Mouse (Mus musculus) forebrain, embryonic 14.5 days (tissue): ENCODE data around the gene Zfp652. TPM values are rescaled to one million over a fixed set of nuclear protein-coding genes. Genes with fewer than 3 reads are reported as not detected.
A peak's percentile ranks its signal among the peaks of the same experiment; 100 is the strongest.
"Not testable (repeated sequence)": the region's sequence is repeated elsewhere in the genome, so short reads cannot be mapped to it uniquely, and the experiment has no call there.

Experiments
- ATAC-seq: fragments of 200-750 bp; cut with Nextera tagmentation; 2 replicates; pipeline ENCODE4 v1.8.0; 2017; ENCODE audit warnings: mild to moderate bottlenecking, moderate library complexity
- DNase-seq: peaks from one replicate; pipeline ENCODE4 v3.0.0-alpha.2; 2015; ENCODE audit warnings: low spot score
- H3K27ac ChIP-seq: fragments of 300-500 bp; sonication (generic); 2 replicates; pipeline ENCODE4 v1.5.1; 2014; ENCODE audit warnings: low read depth, mild to moderate bottlenecking, control low read depth, low read length, moderate library complexity
- H3K27me3 ChIP-seq: fragments of 300-500 bp; sonication (generic); replicated peaks from 2 replicates; pipeline ENCODE4 v1.6.1; 2014; ENCODE audit warnings: low read length, control low read depth, mixed read lengths; ENCODE audit not compliant: control insufficient read depth, insufficient read depth
- H3K36me3 ChIP-seq: fragments of 300-500 bp; sonication (generic); 2 replicates; pipeline ENCODE4 v1.6.1; 2014; ENCODE audit warnings: low read length, control low read depth; ENCODE audit not compliant: control insufficient read depth, insufficient read depth
- H3K4me1 ChIP-seq: fragments of 300-500 bp; sonication (generic); 2 replicates; pipeline ENCODE4 v1.6.1; 2014; ENCODE audit warnings: antibody characterized with exemption, low read length, control low read depth; ENCODE audit not compliant: control insufficient read depth, insufficient read depth
- H3K4me2 ChIP-seq: fragments of 300-500 bp; sonication (generic); 2 replicates; pipeline ENCODE4 v1.6.1; 2014; ENCODE audit warnings: mild to moderate bottlenecking, control low read depth, low read length
- H3K4me3 ChIP-seq: fragments of 300-500 bp; sonication (generic); 2 replicates; pipeline ENCODE4 v1.5.1; 2014; ENCODE audit warnings: low read depth, low read length, control low read depth
- H3K9ac ChIP-seq: fragments of 300-500 bp; sonication (generic); 2 replicates; pipeline ENCODE4 v1.6.1; 2014; ENCODE audit warnings: mild to moderate bottlenecking, low read length, control low read depth, moderate library complexity
- H3K9me3 ChIP-seq: fragments of 300-500 bp; sonication (generic); replicated peaks from 2 replicates; pipeline ENCODE4 v1.6.1; 2016; ENCODE audit warnings: low read length, control low read depth, mixed read lengths; ENCODE audit not compliant: control insufficient read depth
- WGBS: fragments of 180-500 bp; shearing (Covaris S2); extraction: QIAGEN DNeasy Blood & Tissue Kit; methylation state at CpG from one replicate; pipeline ENCODE4 v1.1.7; 2014; 5-methylcytosine and 5-hydroxymethylcytosine counted together
- polyA plus RNA-seq: library from polyadenylated mRNA; unstranded; fragments of >200 nt; fragmentation: Nextera tagmentation; extraction: Ambion mirVana; gene quantifications from 2 replicates; pipeline ENCODE4 v1.2.1, GENCODE M21; 2014

Zfp652 gene
- polyA plus RNA-seq, 1 experiment from 2014 or later, result 11.7 TPM

DNA sequence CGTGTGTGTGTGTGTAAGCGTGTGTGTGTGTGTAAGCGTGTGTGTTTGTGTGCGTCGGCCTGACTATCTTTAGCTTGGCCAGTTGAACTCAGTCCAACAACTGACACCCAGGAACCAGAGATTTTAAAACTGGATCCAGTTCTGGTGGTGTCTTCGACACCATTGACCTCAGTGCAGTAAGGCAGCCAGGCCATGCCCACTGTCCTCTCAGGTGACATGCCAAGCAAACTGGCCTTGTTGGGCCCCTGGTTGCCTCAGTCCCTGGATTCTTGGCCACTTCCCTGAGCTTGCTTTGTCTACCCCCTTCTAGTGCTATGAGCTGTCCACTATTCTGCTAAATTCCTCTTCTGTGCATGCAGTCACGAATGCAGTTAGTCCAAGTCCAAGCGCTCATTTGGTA, 148.9 kb downstream of the Zfp652 start:
- H3K4me1 ChIP-seq, result peaks cover 12% of the 10 kb centered on the region
- 94% methylated on average over 8 of the region's 8 CpGs for WGBS
- H3K4me2 ChIP-seq, result no peak overlapping the region
- H3K36me3 ChIP-seq, result no peaks in the 10 kb centered on the region
- no peaks in the 10 kb centered on the region for H3K9me3 ChIP-seq
- H3K27me3 ChIP-seq, result no peaks in the 10 kb centered on the region
- no peak overlapping the region for H3K9ac ChIP-seq
- no peak overlapping the region for H3K27ac ChIP-seq
- no peak overlapping the region for H3K4me3 ChIP-seq
- ATAC-seq (no peak), DNase-seq (no peak)

DNA sequence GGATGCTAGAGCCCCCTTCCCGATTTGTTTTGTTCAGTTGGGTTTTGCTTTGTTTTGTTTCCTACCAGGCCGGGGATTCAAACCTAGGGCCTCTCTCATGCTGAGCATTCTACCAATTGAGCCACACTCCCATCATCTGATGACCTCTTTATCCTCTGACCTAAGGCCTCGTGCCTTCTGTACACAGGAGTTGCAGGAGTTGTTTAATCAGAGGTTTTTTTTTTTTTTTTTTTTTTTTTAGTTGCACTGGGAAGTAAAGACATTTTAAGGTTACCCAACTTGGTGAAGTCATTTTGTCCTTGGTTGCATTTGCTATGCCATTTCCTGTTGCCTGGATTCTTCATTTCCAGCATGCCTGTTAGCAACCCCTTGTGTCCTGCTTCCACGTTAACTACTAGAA, 157.0 kb downstream of the Zfp652 start:
- Histone ChIP-seq H3K27me3 (no peaks in the 10 kb centered on the region), H3K4me1 (no peaks in the 10 kb centered on the region), H3K4me2 (no peak overlapping the region), H3K27ac (no peak overlapping the region), H3K4me3 (no peak overlapping the region), H3K36me3 (no peaks in the 10 kb centered on the region), H3K9me3 (no peaks in the 10 kb centered on the region), H3K9ac (no peak overlapping the region)
- no peak for ATAC-seq
- WGBS, result 87% methylated on average over 4 of the region's 4 CpGs
- no peak for DNase-seq

DNA sequence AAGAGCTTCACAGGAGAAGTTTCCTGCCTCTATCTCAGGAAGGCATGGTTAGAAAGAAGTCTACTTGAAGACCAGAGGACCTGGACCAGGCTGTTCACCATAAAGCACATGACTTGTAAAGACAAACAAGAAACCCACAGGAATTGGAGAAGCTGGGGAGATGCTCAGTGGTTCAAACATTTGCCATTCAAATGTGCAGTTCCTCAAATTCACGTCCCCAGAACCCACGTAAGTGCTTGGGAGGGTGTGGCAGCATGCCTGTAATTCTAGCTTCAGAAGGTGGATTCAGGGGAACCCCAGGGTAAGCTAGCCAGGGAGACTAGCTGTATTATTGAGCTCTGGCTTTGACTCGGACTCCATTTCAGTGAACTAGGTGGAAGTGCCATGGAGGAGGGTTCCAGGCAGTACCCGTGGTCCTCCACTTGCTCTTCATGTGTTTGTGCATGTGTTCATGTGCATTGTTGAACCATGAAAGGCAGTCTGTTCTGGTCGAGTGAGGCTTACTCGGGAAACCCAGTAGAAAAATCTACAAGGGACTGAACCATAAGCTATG, 157.5 kb downstream of the Zfp652 start:
- Histone ChIP-seq H3K4me1 (no peaks in the 10 kb centered on the region), H3K36me3 (no peaks in the 10 kb centered on the region), H3K4me2 (no peak overlapping the region), H3K27me3 (no peaks in the 10 kb centered on the region), H3K4me3 (no peak overlapping the region), H3K9ac (no peak overlapping the region), H3K27ac (no peak overlapping the region), H3K9me3 (no peaks in the 10 kb centered on the region)
- ATAC-seq (no peak), DNase-seq (no peak)
- 73% methylated on average over 6 of the region's 6 CpGs for WGBS

DNA sequence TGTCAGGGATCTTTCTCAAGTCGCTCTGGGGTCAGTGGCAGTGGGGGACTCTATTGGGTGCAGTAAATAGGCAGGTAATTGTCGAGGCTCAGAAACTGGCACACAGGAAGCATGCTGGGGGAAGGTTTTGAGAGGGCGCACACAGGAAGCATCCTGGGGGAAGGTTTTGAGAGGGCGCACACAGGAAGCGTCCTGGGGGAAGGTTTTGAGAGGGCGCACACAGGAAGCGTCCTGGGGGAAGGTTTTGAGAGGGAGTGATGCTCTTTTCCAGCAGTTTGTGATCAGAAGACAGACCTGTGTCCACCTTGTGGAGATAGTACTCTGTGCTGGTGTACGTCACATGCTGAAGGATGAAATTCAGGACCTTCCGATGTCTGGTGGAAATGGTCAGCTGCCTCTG, 163.3 kb downstream of the Zfp652 start:
- 21% methylated on average over 9 of the region's 9 CpGs for WGBS
- no peaks in the 10 kb centered on the region for H3K36me3 ChIP-seq
- ATAC-seq (no peak), DNase-seq (no peak)
- no peak overlapping the region for H3K4me3 ChIP-seq
- H3K9me3 ChIP-seq, result no peaks in the 10 kb centered on the region
- no peak overlapping the region for H3K27ac ChIP-seq
- H3K4me1 ChIP-seq, result no peaks in the 10 kb centered on the region
- no peaks in the 10 kb centered on the region for H3K27me3 ChIP-seq
- H3K9ac ChIP-seq, result no peak overlapping the region
- no peak overlapping the region for H3K4me2 ChIP-seq

GRCm38 (mm10) chr11:95876296-95876695, 163.8 kb downstream of the Zfp652 start:
- no peak overlapping the region for H3K4me2 ChIP-seq
- no peak overlapping the region for H3K4me3 ChIP-seq
- no peaks in the 10 kb centered on the region for H3K9me3 ChIP-seq
- no peaks in the 10 kb centered on the region for H3K36me3 ChIP-seq
- H3K27ac ChIP-seq, result no peak overlapping the region
- no peak for ATAC-seq
- 14% methylated on average over 7 of the region's 7 CpGs for WGBS
- H3K4me1 ChIP-seq, result no peaks in the 10 kb centered on the region
- no peak overlapping the region for H3K9ac ChIP-seq
- DNase-seq, result peak; percentile 79
- H3K27me3 ChIP-seq, result no peaks in the 10 kb centered on the region

DNA sequence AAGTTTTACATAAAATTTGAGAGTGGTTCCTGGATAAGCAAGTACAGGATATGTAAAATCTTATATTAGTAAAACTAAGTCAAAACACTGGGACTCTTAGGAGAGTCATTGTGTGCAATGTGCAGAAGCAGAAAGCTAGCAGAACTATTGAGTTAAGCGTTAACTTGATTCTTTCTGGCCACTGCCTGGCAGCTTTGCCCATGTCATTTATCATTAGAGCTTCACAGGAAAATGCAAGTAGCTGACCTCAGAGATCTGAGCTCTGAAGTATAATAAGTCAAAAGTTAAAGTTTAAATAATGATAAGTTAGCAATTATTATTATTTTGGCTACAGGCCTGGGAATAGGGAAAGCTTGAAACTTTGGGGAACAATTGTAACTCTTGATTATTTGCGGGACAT, 167.4 kb downstream of the Zfp652 start:
- WGBS, result 85% methylated on average over 2 of the region's 2 CpGs

More for the DNA sequence above, 167.4 kb downstream of the Zfp652 start:
- not testable (repeated sequence) for H3K4me3 ChIP-seq, H3K36me3 ChIP-seq, H3K4me2 ChIP-seq, H3K27me3 ChIP-seq, H3K27ac ChIP-seq, H3K4me1 ChIP-seq, H3K9ac ChIP-seq, ATAC-seq, H3K9me3 ChIP-seq, DNase-seq

Other genes starting within 250 kb of the Zfp652 start
- gene Nxph3, start 198.1 kb upstream of the Zfp652 start, polyA plus RNA-seq, result 7.8 and 10.3 TPM in 2 replicates
- gene Ngfr, start 124.9 kb upstream of the Zfp652 start, polyA plus RNA-seq, result 5.0 and 7.8 TPM in 2 replicates
- gene Phb, start 45.7 kb upstream of the Zfp652 start, polyA plus RNA-seq, result 215 and 222 TPM in 2 replicates
- gene B130006D01Rik, start 10.9 kb downstream of the Zfp652 start, polyA plus RNA-seq, result 0.43 and 0.95 TPM in 2 replicates
- not detected in 2 replicates for gene Phospho1, start 111.8 kb downstream of the Zfp652 start, polyA plus RNA-seq
- gene Gngt2, start 124.5 kb downstream of the Zfp652 start, polyA plus RNA-seq, result 2.1 and 2.7 TPM in 2 replicates
- 0.50 and 1.1 TPM in 2 replicates for gene Abi3, start 129.8 kb downstream of the Zfp652 start, polyA plus RNA-seq
- gene B4galnt2, start 202.2 kb downstream of the Zfp652 start, polyA plus RNA-seq, result not detected in 2 replicates